23 mouse cellular contexts compared by ENCODE assay signal in genomic region chr11:89659048-89659447, GRCm38 (mm10).
A peak's percentile ranks its signal among the peaks of the same experiment; 100 is the strongest.
DNase-seq lines count a peak whose midpoint lies in the region; ATAC-seq and TF ChIP-seq lines count a peak whose summit lies in the region.
"Had no signal": no experiment of that assay in that cellular context is flagged by ENCODE, and none has a peak within 500 bp of the region (broad histone marks: within the 10 kb centered on the region; RNA-seq: fewer than 3 reads in every experiment).

No protein-coding gene starts in this region.

- TF ChIP-seq CTCF in lung, postnatal 0 days (IDR thresholded peaks at IDR 0.05), result no peak
- TF ChIP-seq CTCF in lung, adult 2 months (IDR thresholded peaks at IDR 0.05; ENCODE audit: insufficient read depth, low read length), result no peak

- ATAC-seq in heart, embryonic 12.5 days (ENCODE audit: insufficient number of reproducible peaks, low FRiP score), result no peak
- peak; percentile 14; the same call in 1 of the 2 replicates for ATAC-seq in lung, postnatal 0 days
- ATAC-seq: activated CD4-positive, CD25-positive, alpha-beta regulatory T cell, adult 4 months; CD4-positive, CD25-positive, alpha-beta regulatory T cell, adult 4 months; Patski had no signal

- WGBS in heart, embryonic 12.5 days, result 56% methylated on average over 3 of the region's 3 CpGs
- WGBS in lung, postnatal 0 days, result 63% methylated on average over 3 of the region's 3 CpGs
- 75% methylated on average over 3 of the region's 3 CpGs for WGBS in lung, adult 2 months

- TF ChIP-seq POLR2A in lung, adult 2 months (IDR thresholded peaks at IDR 0.05; ENCODE audit: borderline replicate concordance, extremely low read depth, low read depth, low read length), result no peak

- no peak overlapping the region for H3K27ac ChIP-seq in heart, embryonic 12.5 days (ENCODE audit: poor library complexity, severe bottlenecking)
- H3K27ac ChIP-seq in lung, postnatal 0 days (ENCODE audit: low read length), result no peak overlapping the region

- no peaks in the 10 kb centered on the region for H3K9me3 ChIP-seq in heart, embryonic 12.5 days (replicated peaks)
- no peaks in the 10 kb centered on the region for H3K9me3 ChIP-seq in lung, postnatal 0 days (ENCODE audit: low read length)

- H3K27me3 ChIP-seq in heart, embryonic 12.5 days (replicated peaks), result no peaks in the 10 kb centered on the region
- no peaks in the 10 kb centered on the region for H3K27me3 ChIP-seq in lung, postnatal 0 days (replicated peaks; ENCODE audit: insufficient read depth, low read length)
- H3K27me3 ChIP-seq: CH12.LX, Patski had no signal

- peak; percentile 37 for DNase-seq in heart, adult 11 months
- no peak for DNase-seq in lung, postnatal 0 days (ENCODE audit: low spot score)
- DNase-seq in lung, adult 2 months, result no peak
- DNase-seq in Muller cell, postnatal 12 days (ENCODE audit: inconsistent ontology term), result peak; percentile 68
- peak; percentile 18 for DNase-seq in yolk sac, embryonic 10.5 days (ENCODE audit: low spot score)
- no peak for DNase-seq in adrenal gland, adult 2 months
- no peak for DNase-seq in kidney, postnatal 10 days
- DNase-seq: adrenal gland, adult 8-10 months; adrenal gland, postnatal 10 days; adrenal gland, postnatal 14 days; adrenal gland, postnatal 25 days; adrenal gland, postnatal 36 days; B cell, adult 2 months; cerebellum, adult 11 months; cerebellum, adult 11-12 months; cerebellum, adult 18-20 months; cerebellum, adult 2 months had no signal

- no peaks in the 10 kb centered on the region; the same call in 1 of the 2 replicates for H3K4me1 ChIP-seq in heart, embryonic 12.5 days (replicated peaks)
- H3K4me1 ChIP-seq in lung, postnatal 0 days (ENCODE audit: insufficient read depth, low read depth, low read length), result no peaks in the 10 kb centered on the region
- no peaks in the 10 kb centered on the region for H3K4me1 ChIP-seq in lung, adult 2 months (ENCODE audit: control insufficient read depth, insufficient read depth, low read length)

- H3K36me3 ChIP-seq in heart, embryonic 12.5 days, result no peaks in the 10 kb centered on the region
- H3K36me3 ChIP-seq in lung, postnatal 0 days (ENCODE audit: insufficient read depth, low read length), result no peaks in the 10 kb centered on the region
- H3K36me3 ChIP-seq: G1E had no signal

- H3K4me2 ChIP-seq in heart, embryonic 12.5 days, result no peak overlapping the region
- no peak overlapping the region for H3K4me2 ChIP-seq in lung, postnatal 0 days (replicated peaks; ENCODE audit: low read depth, low read length)

- no peak overlapping the region for H3K4me3 ChIP-seq in heart, embryonic 12.5 days
- H3K4me3 ChIP-seq in lung, postnatal 0 days (ENCODE audit: low read depth, low read length), result no peak overlapping the region
- no peak overlapping the region for H3K4me3 ChIP-seq in lung, adult 2 months (replicated peaks; ENCODE audit: extremely low read depth, low read depth, low read length)

- peak; percentile 58 for TF ChIP-seq EP300 in lung, postnatal 0 days (IDR thresholded peaks at IDR 0.05)

- H3K9ac ChIP-seq in heart, embryonic 12.5 days, result no peak overlapping the region
- no peak overlapping the region for H3K9ac ChIP-seq in lung, postnatal 0 days (replicated peaks; ENCODE audit: low read depth)

Comparison
In these comparisons a context has a peak if more than half of its experiments do, and no peak if none do; other contexts are left out.
1. DNase-seq: peak in heart, adult 11 months (single experiment), Muller cell, postnatal 12 days (single experiment) and yolk sac, embryonic 10.5 days (single experiment); none in lung, postnatal 0 days (single experiment), lung, adult 2 months (single experiment), adrenal gland, adult 2 months (single experiment) and kidney, postnatal 10 days (single experiment).